Mouse (Mus musculus) hindbrain, embryonic 13.5 days (tissue): ENCODE results near the gene Car12. TPM values are rescaled to one million over a fixed set of nuclear protein-coding genes. Genes with fewer than 3 reads are reported as not detected.
A peak's percentile ranks its signal among the peaks of the same experiment; 100 is the strongest.
"Not testable (repeated sequence)": the region's sequence is repeated elsewhere in the genome, so short reads cannot be mapped to it uniquely, and the experiment has no call there.

Experiments
- ATAC-seq: fragments of 200-750 bp; cut with Nextera tagmentation; 2 replicates; pipeline ENCODE4 v1.8.0; 2017; ENCODE audit warnings: moderate TSS enrichment; ENCODE audit not compliant: low FRiP score
- H3K27ac ChIP-seq: fragments of 300-500 bp; sonication (generic); 2 replicates; pipeline ENCODE4 v1.5.1; 2015; ENCODE audit warnings: inconsistent platforms, mild to moderate bottlenecking, moderate library complexity
- H3K27me3 ChIP-seq: fragments of 300-500 bp; sonication (generic); 2 replicates; pipeline ENCODE4 v1.6.1; 2015; ENCODE audit warnings: mild to moderate bottlenecking, inconsistent platforms
- H3K36me3 ChIP-seq: fragments of 300-500 bp; sonication (generic); 2 replicates; pipeline ENCODE4 v1.6.1; 2015; ENCODE audit warnings: mild to moderate bottlenecking, inconsistent platforms
- H3K4me1 ChIP-seq: fragments of 300-500 bp; sonication (generic); replicated peaks from 2 replicates; pipeline ENCODE4 v1.6.1; 2015; ENCODE audit warnings: inconsistent platforms
- H3K4me2 ChIP-seq: fragments of 300-500 bp; sonication (generic); 2 replicates; pipeline ENCODE4 v1.6.1; 2015; ENCODE audit warnings: inconsistent platforms, mild to moderate bottlenecking, moderate library complexity
- H3K4me3 ChIP-seq: fragments of 300-500 bp; sonication (generic); 2 replicates; pipeline ENCODE4 v1.5.1; 2015; ENCODE audit warnings: mild to moderate bottlenecking, inconsistent platforms
- H3K9ac ChIP-seq: fragments of 300-500 bp; sonication (generic); 2 replicates; pipeline ENCODE4 v1.6.1; 2015; ENCODE audit warnings: mild to moderate bottlenecking, inconsistent platforms
- H3K9me3 ChIP-seq: fragments of 300-500 bp; sonication (generic); 2 replicates; pipeline ENCODE4 v1.6.1; 2016; ENCODE audit warnings: inconsistent platforms
- whole genome bisulfite sequencing: fragments of 180-500 bp; shearing (Covaris S2); methylation state at CpG from one replicate; pipeline ENCODE4 v1.1.7; 2015; 5-methylcytosine and 5-hydroxymethylcytosine counted together
- polyA plus RNA-seq: library from polyadenylated mRNA; unstranded; fragments of >200 nt; fragmentation: Nextera tagmentation; extraction: Ambion mirVana; gene quantifications from 2 replicates; pipeline ENCODE4 v1.2.1, GENCODE M21; 2015

Car12 gene
- polyA plus RNA-seq, 1 experiment from 2014 or later: 6.4 TPM

- Histone ChIP-seq H3K27ac (peak within 1 kb of the TSS; percentile 94), H3K4me3 (peak within 1 kb of the TSS; percentile 67), H3K9me3 (no peaks in the 10 kb centered on the region), H3K27me3 (peaks cover 3% of the 10 kb centered on the region; the same call in 1 of the 2 replicates), H3K36me3 (no peaks in the 10 kb centered on the region), H3K9ac (peak within 1 kb of the TSS; percentile 86), H3K4me1 (peaks cover 12% of the 10 kb centered on the region), H3K4me2 (peak within 1 kb of the TSS; percentile 78)
- 77% methylated on average over 5 of the region's 5 CpGs for WGBS
- no peak for ATAC-seq
Measured at GRCm38 (mm10) chr9:66796739-66797138, 83.3 kb downstream of the Car12 start, which contains the start of gene Gm10647. TSS of gene Gm10647 (plus strand) at chr9:66797039.

DNA sequence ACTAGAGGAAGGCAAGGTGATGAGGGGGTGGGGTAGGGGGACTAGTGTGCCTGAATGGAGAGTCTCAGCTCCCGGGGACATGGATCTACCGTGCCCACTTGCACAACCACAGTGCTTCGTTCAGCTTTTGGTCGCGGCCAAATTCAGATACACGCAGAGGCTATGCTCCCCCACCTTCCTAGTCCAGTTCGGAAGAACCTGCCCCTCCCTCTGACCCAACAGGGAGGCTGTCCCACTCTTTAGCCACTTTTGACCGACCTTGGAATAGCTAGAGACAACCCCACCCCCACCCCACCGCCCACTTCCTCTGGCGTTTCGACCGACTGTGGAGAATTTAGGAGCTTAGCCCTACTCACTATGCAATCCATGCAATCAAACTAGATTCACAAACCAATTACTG, 88.5 kb downstream of the Car12 start:
- Histone ChIP-seq H3K27me3 (peaks cover 29% of the 10 kb centered on the region), H3K4me3 (no peak overlapping the region), H3K4me1 (no peaks in the 10 kb centered on the region), H3K9ac (no peak overlapping the region), H3K9me3 (no peaks in the 10 kb centered on the region), H3K36me3 (no peaks in the 10 kb centered on the region), H3K4me2 (no peak overlapping the region), H3K27ac (no peak overlapping the region)
- no peak for ATAC-seq
- 63% methylated on average over 12 of the region's 12 CpGs for WGBS

GRCm38 (mm10) chr9:66805951-66806350, 92.5 kb downstream of the Car12 start:
- WGBS: 1% methylated on average over 30 of the region's 37 CpGs
- not testable (repeated sequence) for H3K36me3 ChIP-seq, H3K4me1 ChIP-seq, H3K27ac ChIP-seq, ATAC-seq, H3K9me3 ChIP-seq
- Histone ChIP-seq H3K4me3 (peak overlapping the region; percentile 35), H3K9ac (peak overlapping the region; percentile 61; the same call in 1 of the 2 replicates), H3K27me3 (peaks cover 33% of the 10 kb centered on the region), H3K4me2 (peak overlapping the region; percentile 56)

- WGBS: 15% methylated on average over 2 of the region's 2 CpGs
- Histone ChIP-seq H3K27me3 (no peaks in the 10 kb centered on the region), H3K9ac (no peak overlapping the region), H3K4me1 (no peaks in the 10 kb centered on the region), H3K4me3 (no peak overlapping the region), H3K36me3 (no peaks in the 10 kb centered on the region), H3K4me2 (no peak overlapping the region), H3K27ac (no peak overlapping the region), H3K9me3 (no peaks in the 10 kb centered on the region)
- ATAC-seq: no peak
Measured at GRCm38 (mm10) chr9:66813392-66813791, 99.9 kb downstream of the Car12 start.

Other genes starting within 250 kb of the Car12 start
- 2.0 and 2.2 TPM in 2 replicates for gene Fbxl22, start 199.1 kb upstream of the Car12 start, polyA plus RNA-seq
- gene Usp3, start 120.5 kb upstream of the Car12 start, polyA plus RNA-seq: 89.8 and 94.3 TPM in 2 replicates
- 22.5 and 23.2 TPM in 2 replicates for gene Aph1b, start 81.8 kb downstream of the Car12 start, polyA plus RNA-seq
- 0.40 and 0.67 TPM in 2 replicates for gene Gm10647, start 83.4 kb downstream of the Car12 start, polyA plus RNA-seq
- gene Aph1c, start 121.0 kb downstream of the Car12 start, polyA plus RNA-seq: 4.0 and 5.4 TPM in 2 replicates
- 37.6 and 38.4 TPM in 2 replicates for gene Rab8b, start 206.0 kb downstream of the Car12 start, polyA plus RNA-seq
- 291 and 315 TPM in 2 replicates for gene Rps27l, start 232.4 kb downstream of the Car12 start, polyA plus RNA-seq